Mouse (Mus musculus) cerebellum, adult 2 months (tissue): ENCODE measurements at regions not wholly inside any gene's neighbourhood (a gene's known extent, or its start where the extent isn't known, plus 50 kb on each side); places are given as distances from the start of the nearest gene placed in this dataset.

Experiments
- CTCF ChIP-seq: fragments of 200-500 bp; IDR thresholded peaks from 2 replicates; pipeline ENCODE4 v1.5.1; 2011; ENCODE audit warnings: low read depth, mild to moderate bottlenecking, control low read depth, low read length, moderate library complexity, borderline replicate concordance; ENCODE audit not compliant: insufficient read depth
- POLR2A ChIP-seq: fragments of 200-500 bp; IDR thresholded peaks from 2 replicates; pipeline ENCODE4 v1.6.1; 2011; ENCODE audit warnings: low read length, control low read depth, borderline replicate concordance; ENCODE audit not compliant: insufficient read depth

DNA sequence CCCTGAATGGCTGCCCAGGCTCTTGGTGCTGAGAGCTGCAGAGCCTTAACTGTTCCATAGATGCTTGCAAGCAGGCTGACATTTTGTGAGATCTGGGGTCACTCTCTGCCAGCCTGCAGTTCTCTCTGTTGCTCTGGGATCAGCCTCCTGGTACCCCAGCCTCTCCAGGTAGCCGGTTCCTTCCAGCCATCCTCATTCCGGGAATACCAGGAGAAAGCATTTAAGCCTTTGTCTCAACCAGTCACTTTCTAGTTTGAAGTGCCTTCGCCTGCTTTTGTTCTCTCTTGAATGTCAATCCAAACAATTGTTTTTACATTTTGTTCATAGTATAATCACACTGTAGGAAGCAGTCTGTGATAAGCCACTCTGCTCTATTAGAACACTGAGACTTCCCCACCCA, 281.0 kb upstream of the Rtl1 start:
- TF ChIP-seq POLR2A (no peak), CTCF (no peak)
